Mouse (Mus musculus): ENCODE data around the gene Gm10024. TPM values are rescaled to one million over a fixed set of nuclear protein-coding genes. Genes with fewer than 3 reads are reported as not detected.
"Not testable (repeated sequence)": the region's sequence is repeated elsewhere in the genome, so short reads cannot be mapped to it uniquely, and the experiment has no call there.

Gm10024 gene
- polyA plus RNA-seq, 1 experiment from 2014 or later, result not detected

DNA sequence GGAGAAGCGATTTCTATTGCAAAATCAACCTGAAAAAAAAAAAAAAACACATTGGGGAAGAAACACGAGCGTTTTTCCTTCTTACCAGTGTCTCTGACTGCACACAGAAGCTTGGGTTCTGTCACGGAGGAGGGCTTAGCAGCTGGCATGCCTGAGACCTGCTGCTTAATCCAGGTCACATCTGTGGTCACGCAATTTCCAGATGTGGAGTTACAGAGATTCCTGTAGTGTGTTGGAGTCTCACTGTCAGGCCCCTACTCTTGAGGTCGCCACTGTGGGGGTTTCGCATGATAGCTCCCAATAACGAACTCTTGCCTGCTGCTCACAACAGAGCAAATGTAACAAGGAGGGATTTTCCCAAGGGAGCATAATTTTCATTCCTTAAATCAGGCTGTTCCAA, 27.1 kb upstream of the Gm10024 start:
- Histone ChIP-seq H3K4me3 (ENCODE audit: low read depth, low read length) (no peak overlapping the region), H3K9ac (ENCODE audit: low read length) (no peak overlapping the region), H3K4me2 (ENCODE audit: low read depth, low read length, severe bottlenecking) (no peak overlapping the region), H3K4me1 (replicated peaks; ENCODE audit: control insufficient read depth, insufficient read depth, low read length) (peaks cover 2% of the 10 kb centered on the region; the same call in 1 of the 2 replicates), H3K36me3 (ENCODE audit: control insufficient read depth, insufficient read depth, low read length) (no peaks in the 10 kb centered on the region), H3K9me3 (ENCODE audit: control insufficient read depth, low read length) (no peaks in the 10 kb centered on the region), H3K27me3 (ENCODE audit: control insufficient read depth, insufficient read depth, low read length) (peaks cover 13% of the 10 kb centered on the region), H3K27ac (ENCODE audit: low read depth, low read length) (no peak overlapping the region)
- ATAC-seq (replicated peaks; ENCODE audit: low FRiP score), result no peak
- no peak for DNase-seq (ENCODE audit: low spot score)
- 36% methylated on average over 8 of the region's 8 CpGs for WGBS

- Histone ChIP-seq H3K9me3 (ENCODE audit: control insufficient read depth, low read length) (no peaks in the 10 kb centered on the region), H3K27me3 (ENCODE audit: control insufficient read depth, insufficient read depth, low read length) (peaks cover 13% of the 10 kb centered on the region), H3K27ac (ENCODE audit: low read depth, low read length) (no peak within 1 kb of the TSS), H3K9ac (ENCODE audit: low read length) (no peak within 1 kb of the TSS), H3K4me1 (replicated peaks; ENCODE audit: control insufficient read depth, insufficient read depth, low read length) (peaks cover 4% of the 10 kb centered on the region; the same call in 1 of the 2 replicates), H3K36me3 (ENCODE audit: control insufficient read depth, insufficient read depth, low read length) (no peaks in the 10 kb centered on the region), H3K4me3 (ENCODE audit: low read depth, low read length) (no peak within 1 kb of the TSS), H3K4me2 (ENCODE audit: low read depth, low read length, severe bottlenecking) (no peak within 1 kb of the TSS)
- ATAC-seq (replicated peaks; ENCODE audit: low FRiP score) (no peak), DNase-seq (ENCODE audit: low spot score) (peak; percentile 50)
- 4% methylated on average over 22 of the region's 22 CpGs for WGBS
Observed at GRCm38 (mm10) chr10:77685895-77686664, 25.2 kb upstream of the Gm10024 start, which contains the start of gene Tspear. Gene Tspear, plus strand, starts transcription at chr10:77686569.

DNA sequence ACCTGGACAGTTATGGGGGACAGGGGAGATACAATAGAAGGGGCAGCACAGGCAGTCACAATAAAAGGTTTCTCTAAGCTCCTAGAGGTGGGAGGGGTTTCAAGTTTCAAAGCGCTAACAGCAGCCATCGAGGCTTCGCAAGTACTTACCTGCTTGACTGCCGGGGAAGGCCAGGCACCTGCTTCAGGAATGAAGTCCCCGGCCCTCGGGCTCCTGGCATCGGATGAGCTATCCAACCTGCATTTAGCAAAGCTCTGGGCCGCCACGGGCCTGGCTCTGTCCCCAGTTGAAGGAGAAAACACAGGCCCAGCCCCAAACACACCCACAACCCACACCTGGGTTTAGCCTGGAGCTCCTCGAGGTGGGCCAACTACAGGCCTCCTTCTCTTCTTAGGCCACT, 24.2 kb upstream of the Gm10024 start:
- no peak overlapping the region for H3K4me3 ChIP-seq (ENCODE audit: low read depth, low read length)
- H3K27ac ChIP-seq (ENCODE audit: low read depth, low read length), result no peak overlapping the region
- ATAC-seq (replicated peaks; ENCODE audit: low FRiP score), result no peak
- WGBS, result 29% methylated on average over 10 of the region's 10 CpGs
- H3K9me3 ChIP-seq (ENCODE audit: control insufficient read depth, low read length), result no peaks in the 10 kb centered on the region
- peaks cover 4% of the 10 kb centered on the region; the same call in 1 of the 2 replicates for H3K4me1 ChIP-seq (replicated peaks; ENCODE audit: control insufficient read depth, insufficient read depth, low read length)
- no peak overlapping the region for H3K4me2 ChIP-seq (ENCODE audit: low read depth, low read length, severe bottlenecking)
- H3K27me3 ChIP-seq (ENCODE audit: control insufficient read depth, insufficient read depth, low read length), result peaks cover 13% of the 10 kb centered on the region
- no peak overlapping the region for H3K9ac ChIP-seq (ENCODE audit: low read length)
- no peaks in the 10 kb centered on the region for H3K36me3 ChIP-seq (ENCODE audit: control insufficient read depth, insufficient read depth, low read length)
- DNase-seq (ENCODE audit: low spot score), result no peak

GRCm38 (mm10) chr10:77690356-77690807, 20.9 kb upstream of the Gm10024 start, which contains the start of gene Gm19402:
Gene Gm19402, minus strand, starts transcription at chr10:77690757.
- ATAC-seq (replicated peaks; ENCODE audit: low FRiP score); H3K4me1 ChIP-seq (replicated peaks; ENCODE audit: control insufficient read depth, insufficient read depth, low read length); H3K4me2 ChIP-seq (ENCODE audit: low read depth, low read length, severe bottlenecking); H3K36me3 ChIP-seq (ENCODE audit: control insufficient read depth, insufficient read depth, low read length); H3K27ac ChIP-seq (ENCODE audit: low read depth, low read length); H3K9ac ChIP-seq (ENCODE audit: low read length); H3K9me3 ChIP-seq (ENCODE audit: control insufficient read depth, low read length); H3K4me3 ChIP-seq (ENCODE audit: low read depth, low read length); DNase-seq (ENCODE audit: low spot score): not testable (repeated sequence)
- 63% methylated on average over 3 of the region's 3 CpGs for WGBS
- peaks cover 13% of the 10 kb centered on the region for H3K27me3 ChIP-seq (ENCODE audit: control insufficient read depth, insufficient read depth, low read length)

DNA sequence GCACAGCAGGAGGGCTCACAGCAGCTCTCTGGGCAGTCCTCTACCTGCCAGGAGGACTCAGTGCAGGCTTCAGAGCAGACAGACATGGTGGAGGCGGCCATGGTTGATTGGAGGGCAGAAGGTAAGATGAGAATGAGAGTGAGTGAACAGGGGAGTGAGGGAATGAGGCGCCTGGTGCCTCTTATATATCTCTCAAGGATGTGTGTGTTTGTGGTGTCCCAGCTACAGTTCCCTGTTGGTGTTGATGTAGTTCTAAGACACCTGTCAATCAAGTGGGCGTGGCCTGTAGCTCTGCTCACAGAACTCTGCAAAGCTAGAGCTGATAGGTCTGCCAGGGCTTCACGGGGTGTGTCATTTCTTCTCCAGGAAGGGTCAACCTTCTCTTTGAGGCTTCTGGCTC, 14.1 kb upstream of the Gm10024 start, which contains the start of gene Gm9508:
Gene Gm9508 (minus strand): TSS at position 101 of the 400 bp plus-strand sequence.
- Histone ChIP-seq H3K27ac (ENCODE audit: low read depth, low read length) (no peak within 1 kb of the TSS), H3K4me2 (ENCODE audit: low read depth, low read length, severe bottlenecking) (no peak within 1 kb of the TSS), H3K4me3 (ENCODE audit: low read depth, low read length) (no peak within 1 kb of the TSS), H3K9ac (ENCODE audit: low read length) (no peak within 1 kb of the TSS), H3K27me3 (ENCODE audit: control insufficient read depth, insufficient read depth, low read length) (no peaks in the 10 kb centered on the region), H3K36me3 (ENCODE audit: control insufficient read depth, insufficient read depth, low read length) (no peaks in the 10 kb centered on the region), H3K9me3 (ENCODE audit: control insufficient read depth, low read length) (no peaks in the 10 kb centered on the region), H3K4me1 (replicated peaks; ENCODE audit: control insufficient read depth, insufficient read depth, low read length) (no peaks in the 10 kb centered on the region)
- ATAC-seq (replicated peaks; ENCODE audit: low FRiP score) (no peak), DNase-seq (ENCODE audit: low spot score) (no peak)
- 46% methylated on average over 4 of the region's 4 CpGs for WGBS

GRCm38 (mm10) chr10:77706326-77706725, 4.9 kb upstream of the Gm10024 start, which contains the start of gene Gm10272:
Gene Gm10272, plus strand, starts transcription at chr10:77706626.
- WGBS, result 92% methylated on average over 1 of the region's 1 CpGs
- ATAC-seq (replicated peaks; ENCODE audit: low FRiP score), result no peak

DNA sequence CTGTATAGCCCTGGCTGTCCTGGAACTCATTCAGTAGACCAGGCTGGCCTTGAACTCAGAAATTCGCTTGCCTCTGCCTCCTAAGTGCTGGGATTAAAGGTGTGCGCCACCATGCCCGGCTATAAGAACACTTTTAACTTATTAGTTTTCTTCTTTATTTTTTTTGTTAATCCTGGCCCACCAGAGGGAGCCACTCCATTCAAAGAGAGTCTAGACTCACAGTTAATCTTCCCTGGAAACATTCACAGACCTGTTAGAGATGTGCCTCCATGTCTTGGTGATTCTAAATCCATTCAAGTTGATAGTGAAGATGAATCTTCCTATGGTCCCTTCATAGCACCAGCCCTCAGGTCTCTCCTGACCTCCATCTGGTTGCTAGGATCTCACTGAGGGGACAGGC, 1.4 kb upstream of the Gm10024 start:
- DNase-seq (ENCODE audit: low spot score) (no peak), ATAC-seq (replicated peaks; ENCODE audit: low FRiP score) (no peak)
- no peaks in the 10 kb centered on the region for H3K9me3 ChIP-seq (ENCODE audit: control insufficient read depth, low read length)
- no peak overlapping the region for H3K4me3 ChIP-seq (ENCODE audit: low read depth, low read length)
- H3K27ac ChIP-seq (ENCODE audit: low read depth, low read length), result no peak overlapping the region
- 79% methylated on average over 3 of the region's 3 CpGs for WGBS
- H3K36me3 ChIP-seq (ENCODE audit: control insufficient read depth, insufficient read depth, low read length), result no peaks in the 10 kb centered on the region
- no peak overlapping the region for H3K4me2 ChIP-seq (ENCODE audit: low read depth, low read length, severe bottlenecking)
- H3K4me1 ChIP-seq (replicated peaks; ENCODE audit: control insufficient read depth, insufficient read depth, low read length), result no peaks in the 10 kb centered on the region
- H3K9ac ChIP-seq (ENCODE audit: low read length), result no peak overlapping the region
- H3K27me3 ChIP-seq (ENCODE audit: control insufficient read depth, insufficient read depth, low read length), result no peaks in the 10 kb centered on the region

More at GRCm38 (mm10) chr10:77706326-77706725, 4.9 kb upstream of the Gm10024 start, which contains the start of gene Gm10272:
- no peak for DNase-seq (ENCODE audit: low spot score)
- Histone ChIP-seq H3K27ac (ENCODE audit: low read depth, low read length) (no peak within 1 kb of the TSS), H3K27me3 (ENCODE audit: control insufficient read depth, insufficient read depth, low read length) (no peaks in the 10 kb centered on the region), H3K9me3 (ENCODE audit: control insufficient read depth, low read length) (no peaks in the 10 kb centered on the region), H3K9ac (ENCODE audit: low read length) (no peak within 1 kb of the TSS), H3K4me1 (replicated peaks; ENCODE audit: control insufficient read depth, insufficient read depth, low read length) (no peaks in the 10 kb centered on the region), H3K36me3 (ENCODE audit: control insufficient read depth, insufficient read depth, low read length) (no peaks in the 10 kb centered on the region), H3K4me3 (ENCODE audit: low read depth, low read length) (no peak within 1 kb of the TSS), H3K4me2 (ENCODE audit: low read depth, low read length, severe bottlenecking) (no peak within 1 kb of the TSS)

DNA sequence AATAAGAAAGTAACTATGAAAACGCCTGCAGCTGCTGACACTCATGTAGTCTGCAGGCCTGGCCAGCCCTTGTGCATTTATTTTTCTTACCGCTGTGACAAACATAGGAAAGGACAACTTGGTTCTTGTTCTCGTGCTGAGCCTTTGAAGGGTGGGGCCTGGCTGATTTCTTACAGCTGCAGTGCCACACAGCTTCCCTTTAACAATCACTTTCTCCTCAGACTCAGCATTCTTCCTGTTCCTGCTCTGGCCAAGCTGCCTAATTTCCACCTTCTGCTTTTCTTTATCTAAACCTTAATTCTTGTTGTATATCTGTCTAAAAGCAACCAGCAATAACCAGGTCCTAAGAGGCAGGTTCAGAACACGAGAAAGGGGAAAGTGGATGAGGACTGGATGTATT, 2.5 kb downstream of the Gm10024 start:
- Histone ChIP-seq H3K9ac (ENCODE audit: low read length) (no peak overlapping the region), H3K4me2 (ENCODE audit: low read depth, low read length, severe bottlenecking) (no peak overlapping the region), H3K27me3 (ENCODE audit: control insufficient read depth, insufficient read depth, low read length) (no peaks in the 10 kb centered on the region), H3K4me1 (replicated peaks; ENCODE audit: control insufficient read depth, insufficient read depth, low read length) (no peaks in the 10 kb centered on the region), H3K9me3 (ENCODE audit: control insufficient read depth, low read length) (no peaks in the 10 kb centered on the region), H3K27ac (ENCODE audit: low read depth, low read length) (no peak overlapping the region), H3K36me3 (ENCODE audit: control insufficient read depth, insufficient read depth, low read length) (no peaks in the 10 kb centered on the region), H3K4me3 (ENCODE audit: low read depth, low read length) (no peak overlapping the region)
- ATAC-seq (replicated peaks; ENCODE audit: low FRiP score) (no peak), DNase-seq (ENCODE audit: low spot score) (no peak)
- 79% methylated on average over 4 of the region's 4 CpGs for WGBS

All from forebrain, embryonic 11.5 days (tissue).